Mouse (Mus musculus) cerebellum, postnatal 14 days (tissue): ENCODE measurements around the gene Spata46.

Experiments used
- DNase-seq, 2 experiments: peaks; one replicate each; pipeline ENCODE4 v3.0.0; 2021; ENCODE audit warnings: mixed read lengths in 2 of 2

The Spata46 gene

DNA sequence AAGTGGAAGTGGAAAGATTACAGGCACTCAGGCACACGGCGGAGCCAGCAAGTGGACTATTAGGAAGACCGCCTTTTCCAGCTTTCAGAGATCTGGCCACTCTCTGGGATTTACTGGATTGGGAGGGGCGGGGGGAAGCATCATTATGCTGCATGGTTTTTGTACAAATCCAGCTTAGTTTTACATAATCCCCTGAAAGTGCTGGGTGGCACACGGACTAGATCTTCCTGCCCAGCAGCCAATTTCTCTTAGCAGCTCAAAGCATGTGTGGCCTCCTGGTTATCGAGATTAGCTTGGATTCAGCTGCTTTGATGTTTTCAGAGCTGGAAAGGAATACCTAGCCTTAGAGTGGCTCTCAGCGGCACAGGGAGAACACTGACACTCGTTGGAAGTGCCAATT lies 34.5 kb downstream of the Spata46 start:
- DNase-seq, result no peak

DNA sequence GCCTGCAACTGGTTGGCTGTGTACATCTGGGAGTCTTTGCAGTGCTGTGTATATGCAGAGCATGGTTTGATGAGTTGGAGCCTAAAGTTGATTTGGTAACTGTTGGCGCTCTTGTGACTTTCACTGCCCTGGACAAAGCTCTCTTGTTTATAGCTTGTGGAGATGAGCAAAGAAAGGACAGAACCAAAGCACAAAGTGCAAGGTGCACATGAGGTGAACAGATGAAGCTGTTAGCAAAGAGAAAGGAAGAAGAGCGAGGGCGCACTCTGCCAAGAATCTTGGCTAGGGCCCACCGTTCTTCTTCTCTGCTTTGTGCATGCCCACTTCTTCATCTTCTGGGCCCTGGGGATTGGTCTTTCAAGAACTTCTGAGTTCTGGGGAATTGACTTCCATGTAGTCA lies 35.3 kb downstream of the Spata46 start:
- DNase-seq, result no peak

DNA sequence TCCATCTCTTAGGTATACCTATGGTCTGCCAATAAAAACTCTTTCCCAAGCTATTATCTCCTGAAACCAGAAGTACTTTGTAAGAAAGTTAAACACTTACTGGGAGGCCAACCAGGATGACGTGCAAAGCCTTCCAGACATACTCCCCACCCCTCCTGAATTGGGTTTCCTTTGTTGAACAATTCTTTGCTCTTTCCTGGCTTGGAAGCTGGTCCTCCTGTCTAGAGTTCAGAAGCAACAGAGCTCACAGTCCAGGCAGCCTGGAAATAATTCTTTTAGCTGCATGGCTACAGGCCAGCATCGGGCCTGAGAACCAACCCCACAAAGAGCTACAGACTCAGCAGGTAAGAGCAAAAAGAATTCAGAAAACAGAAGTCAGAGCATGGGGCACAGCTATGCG lies 37.7 kb downstream of the Spata46 start:
- no peak for DNase-seq

GRCm38 (mm10) chr1:170351080-170351479 lies 42.5 kb downstream of the Spata46 start:
- DNase-seq, result no peak

DNA sequence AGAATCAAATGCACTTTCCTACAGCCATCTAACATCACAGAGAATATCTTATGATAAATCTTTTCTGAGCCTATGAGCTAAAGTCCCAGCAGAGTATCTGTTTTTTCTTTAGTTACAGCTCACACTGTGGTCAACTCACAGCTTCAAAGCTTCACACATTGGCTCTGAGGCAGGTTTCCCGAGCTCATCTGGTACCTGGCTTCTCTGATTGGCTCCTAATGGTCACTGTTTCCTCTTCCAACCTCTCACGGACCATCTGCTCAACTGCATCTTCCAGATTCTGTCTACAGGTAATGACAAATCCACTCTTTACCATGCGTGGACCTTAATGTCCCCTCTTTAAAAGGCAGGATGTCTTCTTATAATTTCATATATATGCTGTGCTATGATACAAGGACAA lies 44.7 kb downstream of the Spata46 start:
- DNase-seq, result peak; percentile 53 to 67

DNA sequence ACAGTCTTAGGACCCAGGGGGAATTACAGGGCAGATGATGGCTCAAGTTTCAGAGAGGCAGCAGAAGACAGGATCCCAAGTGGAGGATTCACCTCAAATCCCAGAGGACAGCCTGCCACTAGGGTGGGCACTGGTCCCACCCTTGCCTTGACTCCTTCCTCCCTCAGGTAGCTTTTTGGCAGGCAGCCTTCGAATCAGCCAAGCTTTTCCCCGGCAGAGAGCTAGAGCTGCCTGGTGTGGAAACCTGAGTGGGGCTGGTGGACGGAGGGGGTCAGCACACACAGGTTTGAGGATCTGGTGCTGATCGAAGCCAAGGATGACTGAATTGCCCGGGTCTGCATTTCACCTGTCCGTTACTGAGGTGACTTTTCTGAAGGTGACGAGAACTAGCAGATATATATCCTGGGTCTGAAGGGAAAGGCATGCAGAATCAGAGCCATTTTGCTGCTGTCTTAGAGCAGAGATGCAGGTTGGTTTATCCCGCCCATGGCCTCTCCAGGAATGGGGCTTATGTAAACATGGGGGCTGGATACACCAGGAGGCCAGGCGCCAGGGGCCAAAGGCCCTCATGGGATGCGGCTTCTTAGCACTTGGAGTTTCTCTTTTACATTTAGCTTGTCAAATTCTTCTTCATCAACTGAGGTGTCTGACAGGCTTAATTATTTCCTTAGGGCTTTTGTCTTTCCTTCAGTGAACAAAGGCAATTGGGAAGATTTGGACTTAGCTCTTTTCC lies 51.7 kb downstream of the Spata46 start:
- DNase-seq, result no peak
